Mouse (Mus musculus) E14TG2a.4 (cell line): ENCODE data around the gene Pdia6.

Experiments used
- CTCF ChIP-seq: conservative IDR thresholded peaks from 2 replicates; pipeline ENCODE4 v1.5.1; 2014; ENCODE audit warnings: low read length
- NANOG ChIP-seq: IDR thresholded peaks from 2 replicates; pipeline ENCODE4 v1.6.1; 2014; ENCODE audit warnings: borderline replicate concordance, low read length, mixed read lengths
- POU5F1 ChIP-seq: IDR thresholded peaks from 2 replicates; pipeline ENCODE4 v1.6.1; 2014; ENCODE audit warnings: low read length, borderline replicate concordance

DNA sequence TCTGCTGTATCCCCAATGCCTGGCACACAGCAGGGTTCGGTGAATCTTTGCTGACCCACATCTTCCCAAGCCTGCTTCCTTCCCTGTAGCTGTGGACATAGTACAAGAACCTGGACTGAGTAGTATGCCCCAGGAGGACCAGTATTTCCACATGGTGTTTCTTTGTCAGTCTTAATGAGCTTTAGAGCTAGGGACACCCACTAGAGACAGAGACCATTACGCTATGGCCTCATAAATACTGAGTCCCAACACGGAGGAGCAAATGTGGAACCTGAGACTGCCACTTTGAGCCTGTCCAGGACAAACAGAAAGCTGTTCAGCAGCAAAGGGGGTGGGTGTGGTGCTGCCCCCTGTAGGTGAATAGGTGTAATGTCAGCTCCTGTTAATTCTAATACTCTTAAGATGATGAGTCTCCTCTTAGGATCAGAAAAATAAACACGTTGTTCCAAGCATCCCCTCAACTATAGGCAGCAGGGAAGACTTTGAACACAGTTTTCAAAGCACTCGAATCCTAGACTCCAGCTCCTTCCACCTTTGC is 44.4 kb upstream of the Pdia6 start:
- TF ChIP-seq CTCF (peak; percentile 56), POU5F1 (no peak), NANOG (no peak)
